Mouse (Mus musculus) spleen, postnatal 4 days (tissue): Measurements from ENCODE around the gene Lsm2.
"Not testable (repeated sequence)": the region's sequence is repeated elsewhere in the genome, so short reads cannot be mapped to it uniquely, and the experiment has no call there.

ENCODE experiments used
- DNase-seq, 2 experiments: peaks; one replicate each; pipeline ENCODE4 v3.0.0; 2022; ENCODE audit warnings: low spot score in 2 of 2

Gene Lsm2

GRCm38 (mm10) chr17:34984218-34984617 is 2.6 kb downstream of the Lsm2 start:
- DNase-seq = peak in 1 of 2 experiments; percentile 24

- DNase-seq = no peak
These were observed 13.1 kb downstream of the Lsm2 start for GRCm38 (mm10) chr17:34994751-34995150.

GRCm38 (mm10) chr17:34995192-34995591 is 13.5 kb downstream of the Lsm2 start:
- not testable (repeated sequence) for DNase-seq

- not testable (repeated sequence) for DNase-seq
These were observed 14.3 kb downstream of the Lsm2 start for GRCm38 (mm10) chr17:34995927-34996326.

- no peak for DNase-seq
These were observed 14.9 kb downstream of the Lsm2 start for GRCm38 (mm10) chr17:34996411-34997141.

GRCm38 (mm10) chr17:34997142-34997483 is 15.5 kb downstream of the Lsm2 start:
- DNase-seq = no peak

GRCm38 (mm10) chr17:34998526-34999430 is 17.1 kb downstream of the Lsm2 start:
- DNase-seq = no peak

GRCm38 (mm10) chr17:34999871-35000716 is 18.4 kb downstream of the Lsm2 start:
- peak; percentile 63 to 76 for DNase-seq

- peak; percentile 85 to 94 for DNase-seq
These were observed 19.2 kb downstream of the Lsm2 start, which contains the start of gene Vars for GRCm38 (mm10) chr17:35000717-35001451. TSS of gene Vars (plus strand) at chr17:35000987.

GRCm38 (mm10) chr17:35001452-35002152 is 19.9 kb downstream of the Lsm2 start:
- DNase-seq = peak; percentile 54 to 82

GRCm38 (mm10) chr17:35002153-35002865 is 20.6 kb downstream of the Lsm2 start:
- peak in 1 of 2 experiments; percentile 71 for DNase-seq

- DNase-seq = no peak
These were observed 21.6 kb downstream of the Lsm2 start for GRCm38 (mm10) chr17:35003022-35003838.

- DNase-seq = no peak
These were observed 22.5 kb downstream of the Lsm2 start for GRCm38 (mm10) chr17:35004075-35004717.

GRCm38 (mm10) chr17:35005158-35005557 is 23.5 kb downstream of the Lsm2 start:
- peak; percentile 10 to 59 for DNase-seq

- DNase-seq = not testable (repeated sequence)
These were observed 24.2 kb downstream of the Lsm2 start for GRCm38 (mm10) chr17:35005902-35006301.

GRCm38 (mm10) chr17:35007387-35007991 is 25.8 kb downstream of the Lsm2 start:
- DNase-seq = no peak

- DNase-seq = no peak
These were observed 27.9 kb downstream of the Lsm2 start for GRCm38 (mm10) chr17:35009586-35009985.

GRCm38 (mm10) chr17:35011440-35011839 is 29.8 kb downstream of the Lsm2 start:
- DNase-seq = peak in 1 of 2 experiments; percentile 59
